Mouse (Mus musculus) small intestine, adult 2 months (tissue): ENCODE measurements around the gene Ncor1.

ENCODE experiments used
- CTCF ChIP-seq: fragments of 200-500 bp; IDR thresholded peaks from 2 replicates; pipeline ENCODE4 v1.5.1; 2012; ENCODE audit warnings: low read depth, mild to moderate bottlenecking, control low read depth, inconsistent platforms, low read length, moderate library complexity, mixed read lengths; ENCODE audit not compliant: insufficient replicate concordance, insufficient read length; ENCODE audit errors: extremely low read depth
- POLR2A ChIP-seq: fragments of 200-500 bp; IDR thresholded peaks from 2 replicates; pipeline ENCODE4 v1.6.1; 2012; ENCODE audit warnings: low read depth, mild to moderate bottlenecking, control low read depth, inconsistent platforms, low read length, moderate library complexity

DNA sequence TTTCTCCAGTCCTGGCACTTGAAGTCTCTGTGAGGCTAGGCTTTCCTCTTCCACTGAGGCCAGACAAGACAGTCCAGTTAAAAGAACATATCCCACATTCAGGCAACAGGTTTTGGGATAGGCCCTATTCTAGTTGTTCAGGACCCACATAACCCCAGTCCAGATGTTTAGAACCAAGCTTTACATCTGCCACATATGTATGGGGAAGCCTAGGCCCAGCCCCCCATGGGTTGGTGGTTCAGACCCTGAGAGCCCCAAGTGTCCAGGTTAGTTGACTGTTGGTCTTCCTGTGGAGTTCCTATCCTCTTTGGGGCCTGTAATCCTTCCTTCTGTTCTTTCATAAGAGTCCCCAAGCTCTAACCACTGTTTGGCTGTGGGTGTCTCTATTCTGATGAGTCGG, 170.6 kb downstream of the Ncor1 start:
- TF ChIP-seq CTCF, result no peak
- no peak for TF ChIP-seq POLR2A
